Mouse (Mus musculus): ENCODE results near the gene Sptbn4.

Sptbn4 gene

DNA sequence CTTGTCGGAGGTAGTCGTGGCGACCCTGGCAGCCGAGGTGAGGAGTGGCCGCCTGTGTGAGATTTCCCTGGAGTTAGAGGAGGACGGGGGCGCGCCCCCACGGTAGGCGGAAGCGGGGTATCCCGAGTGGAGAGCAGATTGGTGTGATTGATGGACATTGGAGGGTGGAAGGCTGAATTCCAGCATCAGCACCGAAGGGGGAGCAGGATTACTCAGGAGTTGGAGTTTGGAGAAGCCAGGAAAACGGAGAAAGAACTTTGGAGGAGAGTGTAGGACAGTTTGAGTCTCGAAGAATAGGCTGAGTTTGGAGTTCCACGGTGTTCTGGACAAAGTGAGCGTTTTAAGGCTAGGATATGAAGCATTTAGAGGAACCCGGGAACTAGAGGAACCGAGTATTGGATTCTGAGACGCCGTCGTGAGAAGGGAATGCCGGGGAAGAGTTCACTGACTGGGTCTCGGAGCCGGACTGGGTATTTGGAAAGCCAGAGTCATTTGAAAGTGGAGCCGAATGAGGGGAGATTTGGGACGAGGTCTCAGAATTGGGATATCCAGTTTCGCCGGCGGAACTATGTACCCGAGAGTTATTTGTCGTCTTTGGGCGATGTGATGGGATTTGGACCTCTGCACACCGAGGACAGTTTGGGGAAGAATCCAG is 26.5 kb upstream of the Sptbn4 start:
- DNase-seq = no peak

DNA sequence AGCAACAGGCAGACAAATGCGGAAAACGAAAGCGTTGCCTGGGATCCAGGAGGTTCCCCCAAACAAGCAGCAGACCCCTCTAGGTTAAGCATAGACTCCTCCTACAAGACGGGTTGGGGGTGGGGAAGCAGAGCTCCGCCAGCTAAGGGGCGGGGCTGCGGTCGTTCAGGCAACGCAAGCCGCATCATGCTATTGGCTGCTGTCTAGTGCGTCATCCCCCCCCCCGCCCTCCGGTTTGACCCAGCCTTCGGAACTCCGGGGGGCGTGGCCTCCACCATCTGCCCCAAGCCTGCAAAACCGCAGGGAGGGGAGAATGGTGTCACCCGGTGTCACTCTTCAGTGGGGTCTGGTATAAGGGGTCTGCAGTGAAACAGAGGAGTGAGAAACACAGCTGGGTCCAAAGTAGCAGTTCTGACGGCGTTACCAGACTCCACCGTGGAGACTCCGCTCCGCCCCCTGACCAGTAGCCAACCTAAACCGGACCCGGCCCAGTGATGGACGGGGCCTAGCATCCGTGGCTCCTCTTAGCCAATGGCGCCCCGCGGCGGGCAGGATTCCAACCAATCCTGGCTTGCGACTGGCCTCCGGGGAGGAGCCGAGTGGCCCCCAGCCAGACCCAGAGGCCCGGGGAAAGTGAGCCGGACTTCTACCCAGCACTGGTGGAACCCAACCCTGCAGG is 25.8 kb upstream of the Sptbn4 start, which contains the start of gene Sertad3:
Sertad3 (plus strand) TSS at position 613 of the 679 bp plus-strand sequence.
- DNase-seq = peak; percentile 100

DNA sequence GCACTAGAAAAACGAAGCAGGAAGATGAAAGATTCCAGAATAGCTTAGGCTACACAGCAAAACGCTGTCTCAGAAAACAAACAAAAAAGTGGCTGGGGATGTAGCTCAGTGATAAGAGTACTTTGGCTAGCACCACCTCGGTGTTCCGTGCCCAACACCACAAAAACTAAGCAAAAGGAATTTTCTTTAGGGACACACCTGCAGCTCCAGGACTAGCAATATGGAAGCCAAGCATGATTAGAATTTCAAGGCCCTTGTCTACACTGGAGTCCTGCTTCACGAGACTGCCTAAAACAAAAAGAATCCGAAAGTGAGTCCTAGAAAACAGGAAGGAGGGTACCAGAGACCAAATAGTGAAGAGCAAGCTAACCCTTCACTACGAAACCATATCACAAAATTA is 25.1 kb upstream of the Sptbn4 start:
- DNase-seq = peak; percentile 29

DNA sequence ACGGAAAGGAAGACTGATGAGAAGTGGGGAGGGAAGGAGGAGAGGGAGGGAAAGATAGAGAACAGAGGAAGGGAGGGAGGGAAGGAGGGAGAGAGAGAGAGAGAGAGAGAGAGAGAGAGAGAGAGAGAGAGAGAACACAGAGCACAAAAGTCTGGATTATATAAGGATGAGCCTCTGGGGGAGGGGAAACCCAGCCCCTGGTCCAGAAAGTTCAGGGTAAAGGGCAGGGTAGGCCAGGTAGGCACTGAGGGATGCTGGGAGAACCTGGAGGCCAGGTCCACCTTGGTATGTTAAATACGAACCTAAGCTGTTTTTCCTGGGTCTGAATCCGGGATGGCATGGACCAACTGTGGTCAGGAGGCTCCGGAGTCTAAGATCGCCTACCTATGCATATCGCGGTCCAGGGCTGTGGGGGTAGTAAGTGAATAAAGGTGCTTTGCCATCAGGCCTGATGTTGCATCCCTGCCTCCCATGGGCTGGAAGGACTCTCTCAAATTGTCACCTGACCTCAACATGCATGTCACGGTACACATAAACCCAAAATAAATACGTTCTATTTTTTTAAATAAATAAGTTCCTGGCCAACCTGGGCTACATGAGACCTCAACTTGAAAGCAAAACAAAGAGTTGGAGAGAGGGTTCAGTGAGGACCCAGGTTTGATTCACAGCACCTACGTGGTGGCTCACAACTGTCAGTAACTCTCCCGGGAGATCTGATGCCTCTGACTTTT is 24.1 kb upstream of the Sptbn4 start:
- DNase-seq = peak; percentile 67

DNA sequence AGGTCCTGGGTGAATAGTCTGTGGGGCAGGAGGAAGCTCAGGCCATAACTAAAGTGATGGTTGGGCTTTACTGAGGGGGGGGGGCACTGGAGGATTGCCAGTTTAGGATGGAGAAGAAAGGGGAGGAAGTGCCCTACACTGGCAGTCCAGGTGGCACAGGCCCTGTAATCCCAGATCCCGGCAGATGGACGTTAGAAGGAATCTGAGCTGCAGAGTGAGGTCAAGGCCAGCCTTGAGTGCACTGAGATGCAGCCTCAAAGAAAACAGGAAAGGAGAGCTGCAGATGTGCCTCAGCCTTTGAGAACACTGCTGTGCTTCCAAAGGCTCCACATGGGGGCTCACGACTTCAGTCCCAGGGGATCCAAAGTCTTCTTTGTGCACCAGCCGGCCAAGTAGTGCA is 20.2 kb upstream of the Sptbn4 start:
- DNase-seq = no peak

DNA sequence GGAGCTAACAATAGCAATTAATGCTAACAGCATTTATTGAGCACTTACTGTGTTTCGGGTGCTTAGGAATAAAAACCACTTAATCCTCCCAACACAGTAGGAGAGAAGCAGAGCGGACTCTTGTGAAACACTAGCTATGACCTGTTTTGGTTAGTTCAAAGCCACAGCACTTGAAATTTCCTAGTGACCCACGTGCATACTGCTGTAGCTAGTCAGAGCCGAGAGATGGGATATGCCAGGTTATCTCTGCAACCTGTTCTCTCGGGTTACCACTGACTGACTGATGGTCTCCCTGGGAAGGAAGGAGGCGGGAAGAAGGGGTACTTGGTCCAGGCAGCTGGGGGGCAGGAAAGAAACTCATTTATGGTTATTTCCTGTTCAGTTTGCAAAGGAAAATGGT is 13.0 kb upstream of the Sptbn4 start:
- DNase-seq = no peak

DNA sequence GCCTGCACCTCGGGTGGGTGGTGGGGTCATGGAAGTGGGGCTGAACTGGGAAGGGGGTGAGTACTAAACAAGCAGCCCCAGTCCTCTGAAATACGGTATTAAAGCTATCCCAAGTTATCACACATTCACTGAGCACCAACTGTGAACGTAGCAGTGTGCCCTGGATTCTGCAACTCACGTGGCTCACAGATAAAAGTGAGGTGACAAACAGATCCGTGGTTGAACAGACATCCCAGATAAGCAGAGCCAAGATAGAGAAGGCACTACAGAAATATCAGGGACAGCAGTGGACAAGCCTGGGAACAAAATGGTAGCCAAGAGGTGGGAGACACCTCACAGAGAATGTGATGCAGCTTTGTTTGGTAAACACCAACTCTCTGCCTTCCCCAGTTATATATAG is 12.2 kb upstream of the Sptbn4 start:
- no peak for DNase-seq

DNA sequence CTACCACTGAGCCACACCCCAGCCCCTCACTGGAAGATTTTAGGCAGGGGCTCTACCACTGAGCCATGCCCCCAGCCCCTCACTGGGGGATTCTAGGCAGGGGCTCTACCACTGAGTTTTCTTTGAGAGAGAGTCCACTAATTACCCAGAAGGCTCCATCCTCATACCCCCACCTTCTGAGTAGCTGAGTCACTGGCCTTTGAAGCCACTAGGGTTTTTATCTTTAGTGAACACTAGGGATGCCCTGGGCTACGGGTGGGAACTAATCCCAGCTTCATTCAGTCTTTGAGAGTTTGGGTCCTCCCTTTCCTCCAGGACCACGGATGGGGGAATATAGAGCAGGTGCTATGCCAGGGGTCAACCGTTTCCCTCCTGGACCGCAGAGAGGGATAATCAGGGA is 11.1 kb upstream of the Sptbn4 start:
- DNase-seq = no peak

DNA sequence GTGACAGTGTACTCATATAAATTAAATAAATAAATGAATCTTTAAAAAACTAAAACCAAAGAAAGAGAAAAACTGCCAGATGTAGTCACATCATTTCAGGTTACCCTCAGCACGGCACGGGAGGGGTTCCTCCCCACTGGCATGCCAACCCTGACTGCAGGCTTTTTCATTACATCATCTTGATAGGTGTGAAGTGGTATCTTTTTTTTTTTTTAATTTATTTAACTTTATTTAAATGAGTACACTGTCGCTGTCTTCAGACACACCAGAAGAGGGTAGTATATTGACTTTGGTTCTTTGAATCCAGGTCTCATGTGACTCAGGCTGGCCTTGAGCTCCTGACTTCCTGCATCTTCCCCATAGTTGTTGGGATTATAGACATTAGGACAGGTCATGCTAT is 7.8 kb upstream of the Sptbn4 start:
- no peak for DNase-seq

DNA sequence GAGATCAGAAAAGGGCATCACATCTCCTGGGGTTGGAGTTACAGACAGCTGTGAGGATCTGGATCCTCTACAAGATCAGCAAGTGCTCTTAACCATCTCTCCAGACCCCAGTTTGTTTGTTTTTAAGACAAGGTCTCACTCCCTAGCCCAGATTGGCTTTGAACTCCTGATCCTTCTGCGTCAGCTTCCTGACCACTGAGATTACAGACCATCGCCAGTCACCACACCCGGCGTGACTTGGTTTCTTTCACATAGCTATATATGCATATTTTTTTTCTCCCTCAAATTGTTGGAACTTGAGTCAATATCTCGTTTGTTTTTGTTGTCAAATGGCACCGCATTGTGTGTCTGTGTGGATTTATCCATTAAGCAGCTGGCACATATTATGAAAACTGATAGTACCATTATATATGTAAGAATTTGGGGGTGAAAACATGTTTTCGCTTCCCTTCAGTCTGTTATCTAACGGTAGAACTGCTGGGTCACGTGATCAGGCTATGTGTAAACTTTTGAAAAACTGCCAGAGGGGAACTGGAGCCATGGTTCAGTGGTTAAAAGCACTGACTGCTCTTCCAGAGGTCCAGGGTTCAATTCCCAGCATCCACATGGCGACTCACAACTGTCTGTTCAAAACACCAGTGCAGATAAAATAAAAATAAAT is 7.1 kb upstream of the Sptbn4 start:
- DNase-seq = peak; percentile 57

DNA sequence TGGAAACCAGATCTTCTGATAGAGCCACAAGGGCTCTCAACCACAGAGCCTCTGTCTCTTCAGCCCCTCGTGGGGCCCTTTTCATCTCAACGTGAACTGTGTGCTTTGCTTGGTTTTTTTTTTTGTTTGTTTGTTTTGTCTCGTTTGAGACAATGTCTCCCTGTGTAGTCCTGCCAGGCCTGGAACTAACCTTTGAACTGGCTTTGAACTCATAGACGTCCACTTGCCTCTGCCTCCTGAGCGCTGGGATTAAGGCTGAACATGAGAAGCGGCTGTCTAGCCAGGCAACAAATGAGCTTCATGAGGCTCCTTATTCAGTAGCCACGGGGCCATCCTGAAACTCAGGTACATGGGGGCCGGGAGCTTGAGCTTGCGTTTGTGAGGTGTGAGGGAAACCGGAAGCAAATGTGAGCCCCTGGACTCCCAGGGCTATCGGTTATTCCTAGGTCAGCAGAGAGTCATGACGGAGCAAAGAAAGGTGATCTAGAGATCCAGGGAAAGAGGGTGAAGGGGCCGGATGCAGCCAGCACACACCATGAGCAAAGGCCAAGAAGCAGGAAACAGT is 4.8 kb upstream of the Sptbn4 start:
- DNase-seq = peak; percentile 47

DNA sequence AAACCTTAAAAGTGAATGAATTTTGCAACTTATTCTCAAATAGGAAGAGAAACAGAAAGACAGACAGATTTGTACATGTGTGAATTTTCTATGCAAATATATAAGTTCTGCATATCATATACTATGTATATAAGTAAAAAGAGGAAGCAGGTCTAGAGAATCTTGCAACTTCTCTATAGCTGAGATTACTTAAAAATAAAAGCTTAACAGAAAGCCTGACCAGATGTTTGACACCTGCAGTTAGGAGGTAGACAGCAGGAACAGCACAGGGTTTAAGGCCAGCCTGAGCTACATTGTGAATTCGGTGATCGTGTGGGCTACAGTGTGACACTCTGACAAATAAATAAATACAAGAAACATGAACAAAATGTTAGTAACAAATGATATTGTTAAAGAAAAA is 3.9 kb upstream of the Sptbn4 start:
- no peak for DNase-seq

DNA sequence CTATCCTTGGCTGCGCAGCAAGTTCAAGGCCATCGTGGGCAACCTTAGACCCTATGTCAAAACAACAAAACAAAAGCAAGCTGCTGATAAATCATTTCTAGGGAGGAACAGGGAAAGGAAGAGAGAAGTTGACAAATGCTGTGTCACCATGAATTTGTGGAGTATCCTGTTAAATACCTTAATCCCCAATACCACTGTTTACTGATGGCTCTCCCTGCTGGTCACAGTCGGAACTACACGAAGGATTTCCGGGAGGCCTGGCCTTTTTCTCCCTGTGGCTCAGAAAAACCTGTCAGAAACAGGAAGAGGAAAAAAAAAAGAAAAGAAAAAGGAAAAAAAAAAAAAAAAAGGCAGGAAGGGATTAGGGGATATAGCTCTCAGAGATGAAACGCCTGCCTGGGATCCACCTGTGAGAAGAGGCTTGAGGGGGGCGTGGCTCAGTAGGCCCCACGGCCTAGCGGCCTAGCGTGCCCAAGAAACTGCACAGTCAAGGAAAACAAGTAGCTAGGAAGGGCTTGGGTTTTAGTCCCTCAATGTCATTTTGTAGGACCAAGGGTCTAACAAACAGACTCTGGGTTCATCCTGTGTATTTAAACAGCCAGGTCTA is 1.9 kb upstream of the Sptbn4 start:
- peak; percentile 80 for DNase-seq

DNA sequence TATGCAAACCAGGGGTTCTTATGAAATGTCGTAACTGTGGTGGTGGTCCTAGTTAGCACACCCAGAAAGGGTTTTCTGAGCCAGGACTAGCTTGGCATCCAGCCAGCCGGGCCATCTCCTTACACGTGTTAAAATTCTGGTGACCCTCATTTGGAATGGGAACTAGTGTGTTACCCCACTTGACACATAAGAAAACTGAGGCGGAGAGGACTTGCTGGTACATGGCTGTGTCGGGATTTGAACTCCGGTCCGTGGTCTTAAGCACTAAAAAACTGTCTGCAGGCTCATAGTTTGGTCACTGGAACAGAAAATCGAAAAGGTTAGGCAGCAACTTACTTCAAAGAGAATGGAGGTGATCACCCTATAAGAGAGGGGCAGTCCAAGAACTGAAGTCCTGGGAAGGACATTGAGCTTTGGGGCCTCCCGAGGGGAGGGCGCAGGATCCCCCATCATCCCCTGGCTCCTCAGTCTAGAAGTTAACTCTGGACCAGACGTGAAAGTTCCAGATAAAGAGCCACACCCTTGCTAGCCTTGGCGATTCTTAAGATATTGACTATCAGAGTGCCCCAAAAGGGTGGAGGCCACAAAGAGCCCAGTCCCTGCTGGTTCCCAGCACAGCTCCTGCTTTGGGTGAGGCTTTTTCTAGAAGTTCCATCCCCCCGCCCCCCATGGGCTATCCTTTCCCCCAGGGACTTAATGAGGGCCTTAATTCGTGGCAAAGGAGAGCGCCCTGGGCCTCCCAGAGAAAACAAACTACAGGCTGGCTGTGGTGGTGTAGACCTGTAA is 1.1 kb upstream of the Sptbn4 start:
- DNase-seq = peak; percentile 46

DNA sequence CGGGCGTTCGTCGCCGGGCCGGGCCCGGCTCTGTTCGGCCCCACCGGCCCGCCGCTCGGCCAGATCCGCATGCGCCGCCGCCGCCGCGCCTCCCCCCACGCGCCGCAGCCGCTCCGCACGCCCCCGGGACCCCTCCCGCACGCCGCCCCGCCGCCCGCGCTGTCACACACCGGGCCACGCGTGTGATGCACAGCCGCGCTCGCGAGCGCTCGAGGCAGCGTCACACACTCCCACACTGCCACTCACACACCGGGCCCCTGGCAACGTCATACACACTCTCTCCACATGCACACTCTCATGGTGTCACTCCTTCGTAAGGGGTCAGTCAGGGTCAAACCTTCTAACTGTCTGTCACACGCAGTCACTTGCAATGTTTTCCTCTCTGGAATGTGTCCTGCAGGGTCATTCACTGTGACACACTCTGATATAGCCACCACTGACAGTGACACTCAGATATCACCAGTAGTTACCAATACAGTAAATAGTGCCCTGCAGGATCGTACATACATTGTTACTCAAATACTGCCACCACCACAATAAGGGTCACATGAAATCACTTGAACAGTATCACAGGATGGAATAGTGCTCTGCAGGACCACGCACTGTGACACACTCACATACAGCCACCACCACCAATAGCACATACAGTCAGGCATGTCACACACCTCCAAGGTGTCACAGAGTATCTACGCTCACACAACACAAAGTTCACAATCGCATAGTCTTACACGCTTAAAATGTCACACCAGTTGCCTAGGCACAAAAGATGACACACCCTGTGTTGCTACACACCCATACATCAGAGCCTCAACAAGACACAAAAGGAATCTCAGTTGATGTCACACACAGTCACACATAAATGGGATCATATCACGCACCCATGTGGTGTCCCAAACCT is 716 bp downstream of the Sptbn4 start:
- DNase-seq = no peak

DNA sequence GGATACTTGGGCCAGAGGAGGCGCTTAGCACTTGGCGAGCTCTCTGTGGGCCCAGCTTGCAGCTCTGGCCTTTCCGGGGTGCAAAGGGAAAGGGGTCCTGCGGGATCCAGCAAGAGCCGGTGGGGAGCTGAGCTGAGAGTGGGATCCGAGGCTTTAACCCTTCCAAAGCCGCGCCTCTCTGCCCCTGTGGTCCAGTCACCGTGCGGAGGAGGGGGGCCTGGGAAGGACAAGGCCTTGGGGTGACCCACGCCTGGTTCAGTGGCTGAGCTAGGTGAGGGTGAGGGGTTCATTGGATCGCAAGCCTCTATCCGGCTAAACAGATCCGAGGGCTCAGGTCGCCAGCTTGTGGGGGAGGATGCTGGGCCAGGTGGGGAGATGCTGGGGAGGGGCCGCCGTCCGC is 1.4 kb downstream of the Sptbn4 start:
- no peak for DNase-seq

DNA sequence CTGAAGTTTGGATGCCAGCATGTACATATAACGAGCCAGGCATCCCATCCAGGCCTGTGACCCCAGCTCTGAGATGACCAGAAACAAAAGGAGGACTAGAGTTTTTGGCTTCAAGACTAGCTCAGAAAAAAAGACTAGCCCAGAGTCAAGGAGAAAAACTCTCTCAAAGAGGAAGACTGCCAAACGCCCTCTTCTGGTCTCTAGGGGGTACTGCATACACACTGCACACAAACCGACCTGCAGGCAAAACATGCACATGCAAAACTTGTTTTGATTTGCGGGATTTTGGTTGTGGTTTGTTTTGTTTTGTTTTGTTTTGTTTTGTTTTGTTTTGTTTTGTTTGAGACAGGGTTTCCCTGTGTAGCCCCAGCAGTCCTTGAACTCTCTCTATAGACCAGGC is 7.5 kb downstream of the Sptbn4 start:
- DNase-seq = no peak

DNA sequence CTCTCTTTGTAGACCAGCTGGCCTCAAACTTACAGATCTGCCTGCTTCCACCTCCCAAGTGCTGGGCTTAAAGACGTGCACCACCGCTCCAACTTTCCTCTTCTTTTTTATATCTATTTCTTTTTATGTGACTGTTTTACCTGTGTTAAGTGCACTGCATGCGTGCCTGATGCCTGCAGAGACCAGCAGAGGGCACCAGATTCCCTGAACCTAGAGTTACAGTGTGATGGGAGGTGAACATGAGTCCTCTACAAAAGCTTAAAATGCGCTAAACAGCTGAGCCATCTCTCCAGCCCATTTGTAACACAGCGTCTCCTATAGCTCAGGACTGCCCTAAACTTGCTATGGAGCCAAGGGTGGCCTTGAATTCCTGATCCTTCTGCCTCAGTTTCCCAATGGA is 9.9 kb downstream of the Sptbn4 start:
- peak; percentile 36 for DNase-seq

DNA sequence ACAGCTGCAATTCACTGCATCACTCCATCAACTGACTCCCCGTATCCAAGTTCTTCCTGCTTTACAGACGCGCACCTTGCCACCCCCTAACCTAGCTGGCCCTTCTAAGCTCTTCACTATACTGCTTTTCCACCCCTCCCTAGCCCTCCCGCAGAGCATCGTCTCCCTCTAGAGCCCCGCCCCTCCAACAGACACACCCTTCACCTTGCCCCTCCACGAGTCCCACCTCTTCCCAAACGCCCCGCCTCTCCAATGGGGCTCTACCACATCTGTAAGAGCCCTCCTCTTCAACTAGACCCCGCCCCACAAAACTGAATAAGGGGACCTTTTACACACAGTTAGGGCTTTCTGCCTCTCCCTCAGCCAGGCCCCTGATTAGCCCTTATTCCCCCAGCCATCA is 13.7 kb downstream of the Sptbn4 start:
- DNase-seq = no peak

DNA sequence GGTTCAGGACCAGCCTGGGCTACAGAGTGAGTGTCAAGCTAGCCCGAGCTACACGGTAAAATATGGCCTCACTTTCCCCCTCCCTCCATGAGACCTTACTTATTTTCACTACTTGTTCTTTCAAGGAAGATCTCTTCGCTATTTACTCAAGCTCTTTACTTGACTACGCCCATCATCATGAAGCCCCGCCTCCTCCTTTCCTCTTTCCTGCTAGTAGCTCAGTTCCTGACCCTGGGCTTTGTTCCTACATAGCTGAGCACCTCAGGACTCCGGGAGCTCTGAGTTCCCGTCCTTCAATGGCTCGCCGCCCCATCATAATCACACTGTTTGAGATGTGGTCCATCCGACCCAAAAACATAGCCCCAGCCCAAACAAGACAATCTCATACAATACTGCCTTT is 14.1 kb downstream of the Sptbn4 start:
- no peak for DNase-seq

DNA sequence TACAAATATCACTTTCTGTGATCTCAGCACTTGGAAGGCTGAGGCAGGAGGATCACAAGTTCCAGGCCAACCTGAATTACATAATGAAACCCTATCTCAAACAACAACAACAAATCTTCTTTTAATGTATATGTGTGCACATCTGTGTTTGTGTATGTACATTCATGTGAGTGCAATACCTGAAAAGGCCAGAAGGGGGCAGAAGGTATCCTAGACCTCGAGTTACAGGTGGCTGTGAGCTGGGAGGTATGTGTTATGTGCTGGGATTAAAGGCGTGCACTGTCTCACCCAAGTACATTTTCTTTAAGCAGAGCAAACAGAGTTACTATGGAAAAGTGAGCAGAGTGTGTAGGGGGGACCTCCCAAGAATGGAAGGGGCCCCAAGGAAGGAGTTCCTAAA is 18.4 kb downstream of the Sptbn4 start:
- DNase-seq = no peak
